Mouse (Mus musculus) heart, adult 8-10 months (tissue): ENCODE data around the gene Spon1. TPM values are rescaled to one million over a fixed set of nuclear protein-coding genes. Genes with fewer than 3 reads are reported as not detected.

Experiments used
- DNase-seq: peaks from one replicate; pipeline ENCODE4 v3.0.0; 2022; ENCODE audit warnings: low spot score
- total RNA-seq, 4 experiments: library from RNA; stranded (reverse); gene quantifications; 2 replicates each; pipeline ENCODE4 v1.2.4; 2022

Gene Spon1
- total RNA-seq = 10 to 100 TPM in 3 of 4 experiments, 1 to 10 TPM in 1; 7.6 to 12.9 (median 11.5) TPM

GRCm38 (mm10) chr7:113765667-113766497 lies at the start of gene Spon1:
TSS of gene Spon1 (plus strand) at chr7:113765998.
- peak; percentile 31 for DNase-seq

GRCm38 (mm10) chr7:113721994-113722393 lies 43.8 kb upstream of the Spon1 start:
- DNase-seq = no peak

- DNase-seq = no peak
These were observed 41.9 kb upstream of the Spon1 start for GRCm38 (mm10) chr7:113723905-113724304.

- DNase-seq = peak; percentile 5
These were observed 37.6 kb upstream of the Spon1 start for GRCm38 (mm10) chr7:113727999-113728713.

- DNase-seq = no peak
These were observed 36.9 kb upstream of the Spon1 start for GRCm38 (mm10) chr7:113728926-113729325.

GRCm38 (mm10) chr7:113730406-113731247 lies 35.2 kb upstream of the Spon1 start:
- DNase-seq = no peak

GRCm38 (mm10) chr7:113737790-113738362 lies 27.9 kb upstream of the Spon1 start:
- DNase-seq = peak; percentile 3

GRCm38 (mm10) chr7:113739181-113739580 lies 26.6 kb upstream of the Spon1 start:
- DNase-seq = no peak

GRCm38 (mm10) chr7:113742644-113743043 lies 23.2 kb upstream of the Spon1 start:
- DNase-seq = no peak

GRCm38 (mm10) chr7:113743982-113744381 lies 21.8 kb upstream of the Spon1 start:
- DNase-seq = no peak

- no peak for DNase-seq
These were observed 9.2 kb upstream of the Spon1 start for GRCm38 (mm10) chr7:113756616-113757015.

GRCm38 (mm10) chr7:113759212-113759611 lies 6.6 kb upstream of the Spon1 start:
- DNase-seq = peak; percentile 55

- no peak for DNase-seq
These were observed 665 bp upstream of the Spon1 start for GRCm38 (mm10) chr7:113765133-113765532.

- DNase-seq = no peak
These were observed 722 bp downstream of the Spon1 start for GRCm38 (mm10) chr7:113766498-113766941.

- DNase-seq = peak; percentile 19
These were observed 1.7 kb downstream of the Spon1 start for GRCm38 (mm10) chr7:113767546-113767945.

GRCm38 (mm10) chr7:113768174-113768935 lies 2.6 kb downstream of the Spon1 start:
- no peak for DNase-seq

- no peak for DNase-seq
These were observed 3.5 kb downstream of the Spon1 start for GRCm38 (mm10) chr7:113769281-113769680.

- no peak for DNase-seq
These were observed 6.3 kb downstream of the Spon1 start for GRCm38 (mm10) chr7:113772135-113772534.

GRCm38 (mm10) chr7:113773436-113773835 lies 7.6 kb downstream of the Spon1 start:
- no peak for DNase-seq

GRCm38 (mm10) chr7:113774039-113774438 lies 8.2 kb downstream of the Spon1 start:
- DNase-seq = peak; percentile 30

- DNase-seq = peak; percentile 13
These were observed 9.1 kb downstream of the Spon1 start for GRCm38 (mm10) chr7:113774906-113775305.
